Mouse (Mus musculus): ENCODE results near the gene Fstl4. TPM values are rescaled to one million over a fixed set of nuclear protein-coding genes. Genes with fewer than 3 reads are reported as not detected.

The Fstl4 gene
- polyA plus RNA-seq (2014; fragmentation: Illumina TruSeq; extraction: RNeasy Lipid Tissue Mini Kit (QIAGEN cat#74804); ENCODE audit: low read depth, low replicate concordance), result 1.3 TPM

DNA sequence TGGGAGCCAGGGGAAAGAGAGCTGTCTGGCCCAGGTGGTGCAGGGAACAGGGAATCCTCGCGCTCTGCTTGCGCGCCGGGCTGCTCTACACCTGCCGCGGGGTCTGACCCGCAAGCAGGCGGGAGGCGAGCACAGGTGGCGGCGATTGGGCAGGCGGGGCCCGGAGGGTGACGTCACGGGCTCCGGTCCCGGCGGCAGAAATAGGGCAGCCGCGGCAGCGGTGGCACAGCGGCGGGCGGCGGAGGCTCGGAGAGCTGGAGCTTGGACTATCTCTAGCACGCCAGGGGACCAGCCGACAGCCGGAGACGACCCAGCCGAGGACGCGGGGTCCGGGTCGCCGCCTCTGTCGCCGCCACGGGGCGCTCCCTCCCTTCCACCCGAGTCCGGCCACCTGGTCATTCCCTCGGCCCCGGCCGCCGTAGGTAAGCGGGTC lies at the start of gene Fstl4:
TSS of gene Fstl4 (plus strand) at position 174 of the 433 bp plus-strand sequence.

Measured in heart, adult 10 weeks (tissue).